Mouse (Mus musculus): ENCODE data around the gene Morc1. TPM values are rescaled to one million over a fixed set of nuclear protein-coding genes. Genes with fewer than 3 reads are reported as not detected.

The Morc1 gene
- polyA plus RNA-seq, 1 experiment from 2014 or later = 0.08 TPM

DNA sequence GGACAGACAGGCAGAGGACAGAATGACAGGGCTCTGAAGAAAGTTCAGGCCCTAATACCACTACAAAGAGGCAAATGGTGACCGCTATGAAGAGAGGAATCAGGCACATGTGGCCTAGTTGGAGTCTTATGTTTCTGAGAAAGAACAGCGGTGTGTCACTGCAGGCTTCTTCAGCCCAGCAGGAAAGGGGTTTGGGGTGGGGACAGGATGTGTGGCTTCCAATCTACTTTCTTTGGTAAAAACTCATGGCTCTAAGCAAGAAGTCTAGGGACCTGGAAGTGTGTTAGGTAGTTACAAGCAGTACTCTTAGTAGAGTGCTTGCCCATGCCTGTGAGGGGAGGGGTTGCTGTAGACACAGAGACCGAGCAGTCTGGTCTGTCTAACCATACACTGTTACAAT, 196.3 kb downstream of the Morc1 start:
- Histone ChIP-seq H3K9ac (ENCODE audit: low read length) (no peak overlapping the region), H3K27me3 (replicated peaks; ENCODE audit: control insufficient read depth, insufficient read depth, low read length) (no peaks in the 10 kb centered on the region), H3K4me3 (ENCODE audit: low read depth, low read length) (no peak overlapping the region), H3K9me3 (replicated peaks; ENCODE audit: control insufficient read depth, low read length) (no peaks in the 10 kb centered on the region), H3K27ac (ENCODE audit: low read depth, low read length) (no peak overlapping the region), H3K36me3 (ENCODE audit: control insufficient read depth, insufficient read depth, low read length) (no peaks in the 10 kb centered on the region), H3K4me1 (ENCODE audit: control insufficient read depth, insufficient read depth, low read length) (no peaks in the 10 kb centered on the region), H3K4me2 (ENCODE audit: low read length) (no peak overlapping the region)
- ATAC-seq (no peak), DNase-seq (ENCODE audit: low spot score) (no peak)
- WGBS = 92% methylated on average over 3 of the region's 3 CpGs

DNA sequence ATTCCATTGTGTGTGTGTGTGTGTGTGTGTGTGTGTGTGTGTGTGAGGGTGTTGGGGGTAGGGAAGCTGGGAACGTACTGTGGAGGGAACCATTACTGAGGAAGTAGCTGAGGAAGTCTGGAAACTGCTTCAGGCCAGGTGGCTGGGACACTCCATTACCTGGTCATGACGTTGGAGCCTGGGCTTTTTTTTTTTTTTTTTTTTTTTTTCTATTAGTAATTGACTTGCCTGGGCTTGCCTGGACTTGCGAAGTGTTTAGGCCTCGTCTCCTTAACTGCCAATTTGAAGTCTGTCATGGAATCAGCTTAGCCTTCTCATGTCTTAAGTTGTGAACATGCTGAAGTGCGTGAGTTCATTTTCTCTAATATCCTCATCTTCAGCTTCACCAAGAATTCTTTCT, 198.7 kb downstream of the Morc1 start:
- no peak for ATAC-seq
- Histone ChIP-seq H3K9me3 (replicated peaks; ENCODE audit: control insufficient read depth, low read length) (no peaks in the 10 kb centered on the region), H3K4me3 (ENCODE audit: low read depth, low read length) (no peak overlapping the region), H3K4me2 (ENCODE audit: low read length) (no peak overlapping the region), H3K36me3 (ENCODE audit: control insufficient read depth, insufficient read depth, low read length) (no peaks in the 10 kb centered on the region), H3K27me3 (replicated peaks; ENCODE audit: control insufficient read depth, insufficient read depth, low read length) (no peaks in the 10 kb centered on the region), H3K9ac (ENCODE audit: low read length) (no peak overlapping the region), H3K4me1 (ENCODE audit: control insufficient read depth, insufficient read depth, low read length) (no peaks in the 10 kb centered on the region), H3K27ac (ENCODE audit: low read depth, low read length) (no peak overlapping the region)
- 82% methylated on average over 5 of the region's 5 CpGs for WGBS
- no peak for DNase-seq (ENCODE audit: low spot score)

DNA sequence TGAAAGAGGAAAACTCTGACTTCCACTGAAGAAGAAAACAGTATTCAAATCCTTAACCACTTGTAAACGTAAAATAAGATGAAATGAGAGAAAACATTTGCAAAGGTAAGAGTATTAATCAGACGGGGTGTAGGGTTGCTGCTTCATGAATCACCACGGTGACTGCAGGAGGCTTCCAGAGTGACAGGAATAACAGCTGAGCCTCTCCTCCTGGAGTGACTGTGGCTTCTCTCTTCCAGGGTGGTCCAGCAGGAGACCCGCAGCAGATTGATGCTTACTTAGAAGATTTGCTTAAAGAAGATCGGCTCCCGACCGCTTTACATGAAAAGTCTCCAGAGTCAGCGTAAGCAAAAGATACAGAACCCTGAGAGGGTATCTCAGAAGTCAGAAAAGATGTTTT, 199.4 kb downstream of the Morc1 start:
- ATAC-seq (peak; percentile 62; the same call in 1 of the 2 replicates), DNase-seq (ENCODE audit: low spot score) (peak; percentile 6)
- 42% methylated on average over 8 of the region's 8 CpGs for WGBS

DNA sequence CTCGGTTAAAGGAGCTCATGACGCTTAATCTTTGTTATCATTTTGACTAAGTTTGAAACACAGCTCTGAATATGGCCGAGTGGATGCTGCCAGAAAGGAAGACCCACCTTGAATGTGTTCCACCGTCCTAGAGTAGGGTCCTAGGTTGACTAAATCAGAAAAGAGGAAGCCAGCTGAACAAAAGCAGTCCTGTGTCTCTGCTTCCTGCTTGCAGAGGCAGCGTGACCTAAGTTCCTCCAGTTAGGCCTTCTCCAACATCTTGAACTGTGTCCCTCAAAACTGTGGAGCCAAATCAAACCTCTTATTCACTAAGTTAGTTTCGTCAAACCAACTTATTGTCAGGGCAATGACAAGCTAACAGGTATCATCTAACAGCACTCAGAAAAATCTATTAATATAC, 201.3 kb downstream of the Morc1 start:
- H3K4me2 ChIP-seq (ENCODE audit: low read length) = no peak overlapping the region
- no peak for ATAC-seq
- 94% methylated on average over 6 of the region's 6 CpGs for WGBS
- no peak for DNase-seq (ENCODE audit: low spot score)
- no peaks in the 10 kb centered on the region for H3K36me3 ChIP-seq (ENCODE audit: control insufficient read depth, insufficient read depth, low read length)
- H3K4me3 ChIP-seq (ENCODE audit: low read depth, low read length) = no peak overlapping the region
- H3K27ac ChIP-seq (ENCODE audit: low read depth, low read length) = no peak overlapping the region
- no peak overlapping the region for H3K9ac ChIP-seq (ENCODE audit: low read length)
- no peaks in the 10 kb centered on the region for H3K27me3 ChIP-seq (replicated peaks; ENCODE audit: control insufficient read depth, insufficient read depth, low read length)
- H3K4me1 ChIP-seq (ENCODE audit: control insufficient read depth, insufficient read depth, low read length) = no peaks in the 10 kb centered on the region
- H3K9me3 ChIP-seq (replicated peaks; ENCODE audit: control insufficient read depth, low read length) = no peaks in the 10 kb centered on the region

More for the DNA sequence above, 199.4 kb downstream of the Morc1 start:
- H3K4me1 ChIP-seq (ENCODE audit: control insufficient read depth, insufficient read depth, low read length) = no peaks in the 10 kb centered on the region
- no peak overlapping the region for H3K4me2 ChIP-seq (ENCODE audit: low read length)
- no peaks in the 10 kb centered on the region for H3K27me3 ChIP-seq (replicated peaks; ENCODE audit: control insufficient read depth, insufficient read depth, low read length)
- no peaks in the 10 kb centered on the region for H3K9me3 ChIP-seq (replicated peaks; ENCODE audit: control insufficient read depth, low read length)
- no peak overlapping the region for H3K9ac ChIP-seq (ENCODE audit: low read length)
- no peak overlapping the region for H3K27ac ChIP-seq (ENCODE audit: low read depth, low read length)
- no peaks in the 10 kb centered on the region for H3K36me3 ChIP-seq (ENCODE audit: control insufficient read depth, insufficient read depth, low read length)
- H3K4me3 ChIP-seq (ENCODE audit: low read depth, low read length) = no peak overlapping the region

DNA sequence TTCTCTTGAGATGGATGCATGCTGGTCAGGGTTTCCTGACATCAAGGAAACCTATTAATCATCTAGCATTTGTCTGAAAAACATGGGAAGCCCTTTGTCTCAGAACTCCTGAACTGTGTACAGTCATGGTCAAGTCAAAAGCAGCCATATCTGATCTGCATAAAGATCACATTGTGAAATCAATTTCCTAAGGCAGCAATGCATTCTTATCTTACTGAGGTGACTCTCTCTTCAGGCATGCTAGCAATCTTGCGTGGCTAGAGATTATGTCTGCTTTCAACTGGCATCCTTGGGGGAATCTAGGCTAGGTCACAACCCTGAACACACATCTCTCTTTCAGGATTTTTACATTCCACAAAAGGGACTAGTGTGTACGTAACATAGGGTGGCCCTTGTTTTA, 215.2 kb downstream of the Morc1 start:
- Histone ChIP-seq H3K27me3 (replicated peaks; ENCODE audit: control insufficient read depth, insufficient read depth, low read length) (no peaks in the 10 kb centered on the region), H3K4me1 (ENCODE audit: control insufficient read depth, insufficient read depth, low read length) (no peaks in the 10 kb centered on the region), H3K4me3 (ENCODE audit: low read depth, low read length) (no peak overlapping the region), H3K9me3 (replicated peaks; ENCODE audit: control insufficient read depth, low read length) (no peaks in the 10 kb centered on the region), H3K9ac (ENCODE audit: low read length) (no peak overlapping the region), H3K27ac (ENCODE audit: low read depth, low read length) (no peak overlapping the region), H3K36me3 (ENCODE audit: control insufficient read depth, insufficient read depth, low read length) (no peaks in the 10 kb centered on the region), H3K4me2 (ENCODE audit: low read length) (no peak overlapping the region)
- WGBS = 87% methylated on average over 2 of the region's 2 CpGs
- ATAC-seq = no peak
- no peak for DNase-seq (ENCODE audit: low spot score)

DNA sequence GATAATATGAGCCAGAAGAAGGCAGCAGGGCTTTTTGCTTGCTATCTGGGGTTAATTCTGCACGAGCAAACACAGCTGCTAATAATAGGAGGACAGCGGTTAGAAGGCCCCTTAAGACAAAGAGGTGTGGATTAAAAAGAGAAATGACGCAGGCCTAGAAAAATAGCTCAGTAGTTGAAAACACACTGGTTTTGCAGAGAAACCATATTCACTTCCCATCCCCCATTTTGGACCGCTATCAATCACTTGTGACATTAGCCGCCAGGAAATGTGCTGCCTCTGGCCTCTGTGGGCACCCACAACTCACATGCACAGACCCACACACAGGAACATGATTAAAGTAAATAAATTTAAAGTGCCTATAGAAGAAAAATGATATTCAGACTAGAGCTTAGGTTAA, 240.7 kb downstream of the Morc1 start:
- no peaks in the 10 kb centered on the region for H3K36me3 ChIP-seq (ENCODE audit: control insufficient read depth, insufficient read depth, low read length)

DNA sequence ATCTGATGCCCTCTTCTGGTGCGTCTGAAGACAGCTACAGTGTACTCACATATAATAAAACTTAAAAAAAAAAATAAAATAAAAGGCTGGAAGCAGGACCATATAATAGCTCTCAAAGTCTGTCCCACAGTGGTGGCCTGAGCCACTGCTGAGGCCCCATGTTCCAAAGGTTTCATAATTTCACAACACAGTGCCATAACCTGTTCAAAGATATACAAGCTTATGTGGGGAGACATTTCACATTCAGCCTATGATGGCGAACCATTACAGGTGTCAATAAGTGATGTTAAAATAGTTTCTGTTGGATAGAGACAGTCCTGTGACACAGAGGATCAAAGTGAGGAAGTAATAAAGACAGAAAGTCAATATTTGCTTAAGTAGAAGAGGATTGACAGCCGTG, 241.6 kb downstream of the Morc1 start:
- DNase-seq (ENCODE audit: low spot score) (no peak), ATAC-seq (no peak)
- no peaks in the 10 kb centered on the region for H3K4me1 ChIP-seq (ENCODE audit: control insufficient read depth, insufficient read depth, low read length)
- H3K4me3 ChIP-seq (ENCODE audit: low read depth, low read length) = no peak overlapping the region
- H3K4me2 ChIP-seq (ENCODE audit: low read length) = no peak overlapping the region
- WGBS = 89% methylated on average over 3 of the region's 3 CpGs
- H3K9me3 ChIP-seq (replicated peaks; ENCODE audit: control insufficient read depth, low read length) = no peaks in the 10 kb centered on the region
- H3K27me3 ChIP-seq (replicated peaks; ENCODE audit: control insufficient read depth, insufficient read depth, low read length) = no peaks in the 10 kb centered on the region
- no peaks in the 10 kb centered on the region for H3K36me3 ChIP-seq (ENCODE audit: control insufficient read depth, insufficient read depth, low read length)
- H3K27ac ChIP-seq (ENCODE audit: low read depth, low read length) = no peak overlapping the region
- H3K9ac ChIP-seq (ENCODE audit: low read length) = no peak overlapping the region

More for the DNA sequence above, 240.7 kb downstream of the Morc1 start:
- Histone ChIP-seq H3K27me3 (replicated peaks; ENCODE audit: control insufficient read depth, insufficient read depth, low read length) (no peaks in the 10 kb centered on the region), H3K27ac (ENCODE audit: low read depth, low read length) (no peak overlapping the region), H3K4me2 (ENCODE audit: low read length) (no peak overlapping the region), H3K9me3 (replicated peaks; ENCODE audit: control insufficient read depth, low read length) (no peaks in the 10 kb centered on the region), H3K9ac (ENCODE audit: low read length) (no peak overlapping the region), H3K4me3 (ENCODE audit: low read depth, low read length) (no peak overlapping the region), H3K4me1 (ENCODE audit: control insufficient read depth, insufficient read depth, low read length) (no peaks in the 10 kb centered on the region)
- DNase-seq (ENCODE audit: low spot score) = no peak
- WGBS = 70% methylated on average over 5 of the region's 5 CpGs
- ATAC-seq = no peak

DNA sequence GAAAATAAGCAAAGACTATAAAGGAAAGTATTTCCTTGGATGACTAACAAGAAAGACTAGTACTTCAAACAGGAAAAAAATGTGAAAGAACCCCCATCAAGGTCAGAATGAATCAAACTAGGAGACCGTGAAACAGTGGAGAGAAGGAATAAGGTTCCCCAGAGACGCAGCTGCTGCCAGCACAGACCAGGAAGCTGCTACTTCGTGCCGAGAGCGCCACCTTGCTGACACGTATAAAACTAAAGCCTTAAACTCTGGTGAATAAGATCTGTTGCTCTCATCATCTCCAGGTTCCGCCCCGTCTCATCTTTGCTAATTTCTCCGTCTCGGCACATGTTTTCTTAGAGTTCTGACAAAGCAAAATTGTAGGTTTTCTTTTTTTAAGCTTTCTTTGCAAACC, 244.6 kb downstream of the Morc1 start:
- Histone ChIP-seq H3K9ac (ENCODE audit: low read length) (no peak overlapping the region), H3K27me3 (replicated peaks; ENCODE audit: control insufficient read depth, insufficient read depth, low read length) (no peaks in the 10 kb centered on the region), H3K36me3 (ENCODE audit: control insufficient read depth, insufficient read depth, low read length) (no peaks in the 10 kb centered on the region), H3K4me2 (ENCODE audit: low read length) (no peak overlapping the region), H3K27ac (ENCODE audit: low read depth, low read length) (no peak overlapping the region), H3K9me3 (replicated peaks; ENCODE audit: control insufficient read depth, low read length) (no peaks in the 10 kb centered on the region), H3K4me1 (ENCODE audit: control insufficient read depth, insufficient read depth, low read length) (no peaks in the 10 kb centered on the region), H3K4me3 (ENCODE audit: low read depth, low read length) (no peak overlapping the region)
- ATAC-seq (peak; percentile 93), DNase-seq (ENCODE audit: low spot score) (peak; percentile 91)
- 16% methylated on average over 10 of the region's 10 CpGs for WGBS

DNA sequence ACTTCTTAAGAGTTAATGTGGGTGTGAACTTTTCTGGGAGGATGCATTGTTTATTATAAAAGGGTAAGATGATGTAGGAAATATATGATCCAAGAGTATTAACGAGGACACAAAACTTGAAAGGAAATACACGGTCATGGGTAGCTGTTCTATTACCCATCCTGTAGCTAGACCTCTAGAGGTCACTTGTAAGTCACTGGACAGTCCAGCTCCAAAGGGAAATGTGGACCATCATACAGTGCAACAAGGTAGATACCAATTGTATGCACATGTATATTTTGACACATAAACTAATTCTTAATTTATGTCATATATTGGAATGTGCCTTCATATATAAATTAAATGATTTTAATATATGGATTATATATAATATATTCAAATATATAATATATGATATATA, 245.2 kb downstream of the Morc1 start:
- Histone ChIP-seq H3K27me3 (replicated peaks; ENCODE audit: control insufficient read depth, insufficient read depth, low read length) (no peaks in the 10 kb centered on the region), H3K27ac (ENCODE audit: low read depth, low read length) (no peak overlapping the region), H3K4me3 (ENCODE audit: low read depth, low read length) (no peak overlapping the region), H3K4me1 (ENCODE audit: control insufficient read depth, insufficient read depth, low read length) (no peaks in the 10 kb centered on the region), H3K4me2 (ENCODE audit: low read length) (no peak overlapping the region), H3K9me3 (replicated peaks; ENCODE audit: control insufficient read depth, low read length) (no peaks in the 10 kb centered on the region), H3K9ac (ENCODE audit: low read length) (no peak overlapping the region), H3K36me3 (ENCODE audit: control insufficient read depth, insufficient read depth, low read length) (no peaks in the 10 kb centered on the region)
- ATAC-seq (0 out of 2 replicates have a peak, but pooled peaks have one; percentile 16), DNase-seq (ENCODE audit: low spot score) (no peak)
- 75% methylated on average over 2 of the region's 2 CpGs for WGBS
